Mouse (Mus musculus): ENCODE measurements around the gene Ube4b. TPM values are rescaled to one million over a fixed set of nuclear protein-coding genes. Genes with fewer than 3 reads are reported as not detected.

Ube4b gene
- polyA plus RNA-seq, 1 experiment from 2014 or later, result 64.5 TPM

DNA sequence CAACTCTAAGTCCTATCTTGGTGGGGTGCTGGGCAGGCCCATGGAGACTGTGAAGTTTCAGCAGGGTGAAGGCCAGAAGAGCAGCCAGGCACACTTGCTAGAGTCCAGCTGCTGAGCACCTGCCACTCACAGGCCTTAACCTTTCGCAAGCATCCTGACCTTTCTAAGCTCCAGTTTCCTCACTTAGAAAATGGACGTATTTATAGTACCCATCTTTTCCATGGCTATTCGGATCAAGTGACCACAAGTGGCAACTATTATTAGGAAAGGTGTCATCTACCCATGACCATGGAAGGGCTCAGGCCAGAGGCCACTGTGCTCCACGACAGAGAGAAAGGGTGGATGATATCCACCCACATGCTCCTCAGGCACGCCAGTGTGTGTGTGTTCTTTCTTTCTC, 80.7 kb downstream of the Ube4b start:
- whole genome bisulfite sequencing, result 86% methylated on average over 5 of the region's 5 CpGs
- Histone ChIP-seq H3K4me1 (no peaks in the 10 kb centered on the region), H3K9ac (no peak overlapping the region), H3K4me3 (no peak overlapping the region), H3K9me3 (no peaks in the 10 kb centered on the region), H3K27me3 (replicated peaks) (no peaks in the 10 kb centered on the region), H3K4me2 (no peak overlapping the region), H3K36me3 (replicated peaks) (peaks cover 37% of the 10 kb centered on the region), H3K27ac (no peak overlapping the region)
- no peak for ATAC-seq (replicated peaks)

DNA sequence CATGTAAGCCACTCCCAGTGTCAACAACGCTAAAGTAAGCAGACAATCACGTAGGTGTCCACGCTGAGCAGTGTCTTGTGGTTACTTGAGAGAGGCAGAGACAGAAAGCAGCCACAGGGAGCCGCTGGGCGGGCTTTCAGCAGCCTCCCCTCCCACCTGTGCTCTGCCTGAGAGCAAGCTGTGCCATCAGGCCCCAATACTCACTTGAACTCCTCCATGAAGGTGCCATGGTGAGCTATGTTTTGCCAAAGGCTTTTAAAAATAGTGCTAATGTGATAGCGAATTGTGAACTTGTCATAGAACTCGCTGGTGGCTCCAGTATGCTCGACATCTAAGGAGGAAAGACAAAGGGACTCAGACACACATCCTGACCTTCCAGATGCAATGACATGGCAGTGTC, 82.2 kb downstream of the Ube4b start:
- Histone ChIP-seq H3K27ac (no peak overlapping the region), H3K4me2 (no peak overlapping the region), H3K27me3 (replicated peaks) (no peaks in the 10 kb centered on the region), H3K4me3 (no peak overlapping the region), H3K36me3 (replicated peaks) (peaks cover 37% of the 10 kb centered on the region), H3K9ac (no peak overlapping the region), H3K4me1 (no peaks in the 10 kb centered on the region), H3K9me3 (no peaks in the 10 kb centered on the region)
- 87% methylated on average over 8 of the region's 8 CpGs for WGBS
- no peak for ATAC-seq (replicated peaks)

DNA sequence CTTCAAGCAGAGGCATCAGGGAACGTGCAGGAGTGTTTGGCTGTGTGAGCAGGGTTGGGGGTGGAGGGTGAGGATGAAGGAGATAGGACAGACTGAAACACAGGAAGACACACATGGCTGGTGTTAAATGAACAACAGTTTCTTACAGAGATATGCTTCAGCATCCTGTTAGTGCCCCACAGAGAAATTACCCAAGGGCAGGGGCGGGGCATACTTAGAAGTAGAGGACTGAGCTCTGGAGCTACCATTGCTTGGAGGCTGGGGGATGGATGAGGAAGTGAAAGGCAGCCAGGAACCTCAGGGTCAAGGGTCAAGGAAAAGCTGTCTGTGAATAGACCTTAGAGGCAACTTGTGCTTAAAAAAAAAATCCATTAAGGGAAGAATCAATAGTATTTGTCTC, 85.9 kb downstream of the Ube4b start:
- Histone ChIP-seq H3K36me3 (replicated peaks) (peaks cover 27% of the 10 kb centered on the region; the same call in 1 of the 2 replicates), H3K4me3 (no peak overlapping the region), H3K9me3 (no peaks in the 10 kb centered on the region), H3K4me1 (no peaks in the 10 kb centered on the region), H3K27ac (no peak overlapping the region), H3K4me2 (no peak overlapping the region), H3K9ac (no peak overlapping the region), H3K27me3 (replicated peaks) (no peaks in the 10 kb centered on the region)
- 74% methylated on average over 2 of the region's 2 CpGs for WGBS
- ATAC-seq (replicated peaks), result no peak

- Histone ChIP-seq H3K9ac (no peak overlapping the region), H3K4me3 (no peak overlapping the region), H3K9me3 (no peaks in the 10 kb centered on the region), H3K27me3 (replicated peaks) (no peaks in the 10 kb centered on the region), H3K4me1 (no peaks in the 10 kb centered on the region), H3K4me2 (no peak overlapping the region), H3K36me3 (replicated peaks) (peaks cover 27% of the 10 kb centered on the region; the same call in 1 of the 2 replicates), H3K27ac (no peak overlapping the region)
- 69% methylated on average over 5 of the region's 5 CpGs for WGBS
- ATAC-seq (replicated peaks), result no peak
Observed at GRCm38 (mm10) chr4:149339426-149340214, 86.9 kb downstream of the Ube4b start.

DNA sequence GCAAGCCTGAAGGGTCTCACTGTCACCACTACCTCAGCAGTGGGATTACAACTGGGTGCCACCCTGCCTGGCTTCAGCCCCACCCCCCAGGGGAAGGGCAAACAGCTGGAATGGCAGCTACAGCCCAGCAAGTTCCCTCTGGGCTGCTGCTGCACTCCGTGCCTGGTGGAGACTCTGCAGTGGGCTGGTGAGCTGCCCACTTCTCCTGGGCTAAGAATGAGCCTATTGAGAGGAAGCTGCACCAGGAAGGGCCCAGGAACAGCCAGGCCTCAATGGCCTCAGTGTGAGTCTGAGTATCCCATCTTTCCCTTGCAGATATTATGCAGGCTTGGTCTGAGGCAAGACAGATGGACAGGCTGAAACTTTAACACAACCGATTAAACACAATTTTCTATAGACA, 88.4 kb downstream of the Ube4b start:
- 88% methylated on average over 2 of the region's 2 CpGs for WGBS
- Histone ChIP-seq H3K27ac (no peak overlapping the region), H3K4me2 (no peak overlapping the region), H3K4me1 (no peaks in the 10 kb centered on the region), H3K9me3 (no peaks in the 10 kb centered on the region), H3K36me3 (replicated peaks) (peaks cover 27% of the 10 kb centered on the region; the same call in 1 of the 2 replicates), H3K9ac (no peak overlapping the region), H3K27me3 (replicated peaks) (no peaks in the 10 kb centered on the region), H3K4me3 (no peak overlapping the region)
- ATAC-seq (replicated peaks), result no peak

DNA sequence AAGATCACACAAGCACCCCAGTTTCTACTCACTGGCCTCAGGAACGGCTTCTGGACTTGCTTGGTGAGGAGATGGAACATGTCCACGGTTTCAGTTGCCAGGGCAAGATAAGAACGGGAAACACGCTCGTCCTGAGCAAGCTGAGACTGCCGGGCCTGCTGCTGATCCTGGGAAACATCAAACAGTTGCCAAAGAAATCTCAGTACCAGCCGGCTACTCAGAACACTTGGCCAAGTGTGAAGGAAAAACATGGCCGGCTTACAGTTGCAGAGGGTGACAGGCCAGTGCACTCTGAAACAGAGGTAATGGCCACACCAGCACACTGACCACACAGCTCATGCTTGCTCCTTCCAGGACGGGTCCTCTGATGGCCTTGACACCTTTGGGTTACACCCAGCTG, 89.2 kb downstream of the Ube4b start:
- Histone ChIP-seq H3K9me3 (no peaks in the 10 kb centered on the region), H3K27me3 (replicated peaks) (no peaks in the 10 kb centered on the region), H3K4me1 (no peaks in the 10 kb centered on the region), H3K27ac (no peak overlapping the region), H3K9ac (no peak overlapping the region), H3K4me3 (no peak overlapping the region), H3K36me3 (replicated peaks) (peaks cover 23% of the 10 kb centered on the region; the same call in 1 of the 2 replicates), H3K4me2 (no peak overlapping the region)
- 91% methylated on average over 9 of the region's 9 CpGs for WGBS
- no peak for ATAC-seq (replicated peaks)

DNA sequence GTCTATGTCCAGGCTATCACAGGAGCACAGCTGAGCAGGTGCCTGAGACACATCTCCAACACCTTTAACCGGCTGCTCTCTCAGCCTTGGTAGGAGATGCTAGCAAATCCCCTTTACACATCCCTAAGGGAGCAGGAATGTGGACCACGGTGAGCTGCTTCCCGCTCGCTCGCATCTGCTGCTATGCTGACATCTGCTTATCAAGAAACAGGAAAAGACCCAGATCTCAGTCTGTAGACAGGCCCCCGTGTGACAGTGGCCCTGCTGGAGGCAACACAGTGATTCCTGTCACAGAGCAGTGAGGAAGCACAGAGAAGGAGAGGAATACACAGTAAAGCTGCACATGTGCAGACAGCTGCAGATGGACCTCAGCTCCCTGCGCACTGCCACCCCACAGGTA, 90.2 kb downstream of the Ube4b start:
- 92% methylated on average over 7 of the region's 7 CpGs for WGBS
- no peak for ATAC-seq (replicated peaks)
- H3K4me2 ChIP-seq, result no peak overlapping the region

GRCm38 (mm10) chr4:149334881-149335280, 91.7 kb downstream of the Ube4b start:
- H3K4me1 ChIP-seq, result no peaks in the 10 kb centered on the region
- no peaks in the 10 kb centered on the region for H3K27me3 ChIP-seq (replicated peaks)
- H3K4me3 ChIP-seq, result no peak overlapping the region
- H3K4me2 ChIP-seq, result no peak overlapping the region
- H3K9ac ChIP-seq, result no peak overlapping the region
- no peaks in the 10 kb centered on the region for H3K9me3 ChIP-seq
- ATAC-seq (replicated peaks), result no peak
- 95% methylated on average over 11 of the region's 11 CpGs for WGBS
- H3K36me3 ChIP-seq (replicated peaks), result peaks cover 30% of the 10 kb centered on the region
- no peak overlapping the region for H3K27ac ChIP-seq

More for the DNA sequence above, 90.2 kb downstream of the Ube4b start:
- H3K9me3 ChIP-seq, result no peaks in the 10 kb centered on the region
- H3K36me3 ChIP-seq (replicated peaks), result peaks cover 17% of the 10 kb centered on the region; the same call in 1 of the 2 replicates
- no peaks in the 10 kb centered on the region for H3K4me1 ChIP-seq
- H3K27me3 ChIP-seq (replicated peaks), result no peaks in the 10 kb centered on the region
- H3K27ac ChIP-seq, result no peak overlapping the region
- no peak overlapping the region for H3K9ac ChIP-seq
- no peak overlapping the region for H3K4me3 ChIP-seq

GRCm38 (mm10) chr4:149332726-149333125, 93.8 kb downstream of the Ube4b start:
- H3K36me3 ChIP-seq (replicated peaks), result peaks cover 34% of the 10 kb centered on the region
- WGBS, result 92% methylated on average over 7 of the region's 7 CpGs
- H3K9me3 ChIP-seq, result no peaks in the 10 kb centered on the region

GRCm38 (mm10) chr4:149330495-149330894, 96.1 kb downstream of the Ube4b start:
- Histone ChIP-seq H3K4me2 (no peak overlapping the region), H3K4me1 (no peaks in the 10 kb centered on the region), H3K27ac (no peak overlapping the region), H3K36me3 (replicated peaks) (peaks cover 40% of the 10 kb centered on the region), H3K27me3 (replicated peaks) (no peaks in the 10 kb centered on the region), H3K9ac (no peak overlapping the region), H3K9me3 (no peaks in the 10 kb centered on the region), H3K4me3 (no peak overlapping the region)
- 94% methylated on average over 5 of the region's 5 CpGs for WGBS
- no peak for ATAC-seq (replicated peaks)

More at GRCm38 (mm10) chr4:149332726-149333125, 93.8 kb downstream of the Ube4b start:
- Histone ChIP-seq H3K4me2 (no peak overlapping the region), H3K4me3 (no peak overlapping the region), H3K9ac (no peak overlapping the region), H3K4me1 (no peaks in the 10 kb centered on the region), H3K27me3 (replicated peaks) (no peaks in the 10 kb centered on the region), H3K27ac (no peak overlapping the region)
- no peak for ATAC-seq (replicated peaks)

- H3K4me3 ChIP-seq, result no peak overlapping the region
- H3K36me3 ChIP-seq (replicated peaks), result peaks cover 31% of the 10 kb centered on the region
- WGBS, result 75% methylated on average over 4 of the region's 4 CpGs
- no peak overlapping the region for H3K27ac ChIP-seq
- no peak overlapping the region for H3K9ac ChIP-seq
- ATAC-seq (replicated peaks), result no peak
- no peak overlapping the region for H3K4me2 ChIP-seq
- H3K9me3 ChIP-seq, result no peaks in the 10 kb centered on the region
- no peaks in the 10 kb centered on the region for H3K4me1 ChIP-seq
- H3K27me3 ChIP-seq (replicated peaks), result no peaks in the 10 kb centered on the region
Observed at GRCm38 (mm10) chr4:149328735-149329134, 97.8 kb downstream of the Ube4b start.

DNA sequence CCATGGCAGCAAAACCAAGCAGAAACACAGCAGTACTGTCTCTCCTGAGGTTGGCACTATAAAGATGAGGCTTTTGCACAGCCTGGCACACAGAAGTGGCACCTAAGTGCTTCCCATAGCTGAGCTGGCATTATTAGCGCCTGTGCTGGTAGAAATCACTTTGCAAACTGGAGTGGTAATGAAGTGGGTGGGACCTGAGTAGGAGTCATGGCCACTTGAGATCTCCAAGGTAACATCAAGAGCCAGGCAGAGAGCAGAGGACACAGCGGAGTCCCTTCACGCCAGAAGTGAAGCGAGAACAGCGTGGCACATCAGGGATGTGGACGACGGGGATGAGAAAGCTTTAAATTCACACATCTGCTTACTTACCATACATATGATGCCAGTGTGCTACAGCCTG, 99.3 kb downstream of the Ube4b start:
- no peaks in the 10 kb centered on the region for H3K27me3 ChIP-seq (replicated peaks)
- no peak overlapping the region for H3K27ac ChIP-seq
- ATAC-seq (replicated peaks), result no peak
- H3K4me2 ChIP-seq, result no peak overlapping the region
- H3K9ac ChIP-seq, result no peak overlapping the region
- WGBS, result 86% methylated on average over 7 of the region's 7 CpGs
- no peaks in the 10 kb centered on the region for H3K4me1 ChIP-seq
- no peaks in the 10 kb centered on the region for H3K9me3 ChIP-seq
- H3K4me3 ChIP-seq, result no peak overlapping the region
- peaks cover 30% of the 10 kb centered on the region for H3K36me3 ChIP-seq (replicated peaks)
